Mouse (Mus musculus) testis, adult 2 months (tissue): ENCODE results near the gene Olfr434. TPM values are rescaled to one million over a fixed set of nuclear protein-coding genes. Genes with fewer than 3 reads are reported as not detected.
"Not testable (repeated sequence)": the region's sequence is repeated elsewhere in the genome, so short reads cannot be mapped to it uniquely, and the experiment has no call there.

ENCODE experiments used
- H3K27ac ChIP-seq: fragments of 200-500 bp; 2 replicates; pipeline ENCODE4 v1.5.1; 2012; ENCODE audit warnings: low read depth, low read length; ENCODE audit not compliant: control insufficient read depth, insufficient read depth
- H3K27me3 ChIP-seq: fragments of 200-500 bp; 2 replicates; pipeline ENCODE4 v1.6.1; 2012; ENCODE audit warnings: mild to moderate bottlenecking, low read length, moderate library complexity; ENCODE audit not compliant: control insufficient read depth, insufficient read depth
- H3K36me3 ChIP-seq: fragments of 200-500 bp; 2 replicates; pipeline ENCODE4 v1.6.1; 2012; ENCODE audit warnings: mild to moderate bottlenecking, low read length; ENCODE audit not compliant: control insufficient read depth, insufficient read depth
- H3K4me1 ChIP-seq: fragments of 200-500 bp; 2 replicates; pipeline ENCODE4 v1.6.1; 2012; ENCODE audit warnings: low read length; ENCODE audit not compliant: control insufficient read depth, insufficient read depth
- H3K4me3 ChIP-seq: fragments of 200-500 bp; 2 replicates; pipeline ENCODE4 v1.5.1; 2012; ENCODE audit warnings: low read depth, mild to moderate bottlenecking, low read length, moderate library complexity, mixed read lengths; ENCODE audit not compliant: control insufficient read depth
- CTCF ChIP-seq: fragments of 200-500 bp; IDR thresholded peaks from 2 replicates; pipeline ENCODE4 v1.5.1; 2012; ENCODE audit warnings: low read depth, mild to moderate bottlenecking, inconsistent platforms, low read length, moderate library complexity; ENCODE audit not compliant: control insufficient read depth, insufficient read depth, insufficient replicate concordance
- POLR2A ChIP-seq: fragments of 200-500 bp; IDR thresholded peaks from 2 replicates; pipeline ENCODE4 v1.6.1; 2012; ENCODE audit warnings: low read depth, mild to moderate bottlenecking, inconsistent platforms, low read length, moderate library complexity; ENCODE audit not compliant: control insufficient read depth
- polyA plus RNA-seq: library from polyadenylated mRNA; depleted of rRNA; stranded (reverse); fragments of >200 nt; gene quantifications from 2 replicates; pipeline ENCODE4 v1.2.3, GENCODE M21; 2012

The Olfr434 gene
- polyA plus RNA-seq, 1 experiment = not detected

GRCm38 (mm10) chr6:43202786-43203185, 10.0 kb upstream of the Olfr434 start:
- Histone ChIP-seq H3K4me1 (no peaks in the 10 kb centered on the region), H3K27ac (no peak overlapping the region), H3K27me3 (no peaks in the 10 kb centered on the region), H3K4me3 (no peak overlapping the region), H3K36me3 (no peaks in the 10 kb centered on the region)
- TF ChIP-seq POLR2A = no peak
- no peak for TF ChIP-seq CTCF

- TF ChIP-seq CTCF (no peak), POLR2A (no peak)
- H3K36me3 ChIP-seq = no peaks in the 10 kb centered on the region
- no peak overlapping the region for H3K4me3 ChIP-seq
Measured at GRCm38 (mm10) chr6:43205355-43205754, 7.5 kb upstream of the Olfr434 start.

GRCm38 (mm10) chr6:43231255-43231654, 18.4 kb downstream of the Olfr434 start, which contains the start of gene Olfr47:
TSS of gene Olfr47 (plus strand) at chr6:43231529.
- not testable (repeated sequence) for H3K27me3 ChIP-seq, H3K4me1 ChIP-seq, H3K4me3 ChIP-seq, H3K36me3 ChIP-seq, H3K27ac ChIP-seq

More at GRCm38 (mm10) chr6:43205355-43205754, 7.5 kb upstream of the Olfr434 start:
- H3K27ac ChIP-seq = no peak overlapping the region
- no peaks in the 10 kb centered on the region for H3K4me1 ChIP-seq
- no peaks in the 10 kb centered on the region for H3K27me3 ChIP-seq

DNA sequence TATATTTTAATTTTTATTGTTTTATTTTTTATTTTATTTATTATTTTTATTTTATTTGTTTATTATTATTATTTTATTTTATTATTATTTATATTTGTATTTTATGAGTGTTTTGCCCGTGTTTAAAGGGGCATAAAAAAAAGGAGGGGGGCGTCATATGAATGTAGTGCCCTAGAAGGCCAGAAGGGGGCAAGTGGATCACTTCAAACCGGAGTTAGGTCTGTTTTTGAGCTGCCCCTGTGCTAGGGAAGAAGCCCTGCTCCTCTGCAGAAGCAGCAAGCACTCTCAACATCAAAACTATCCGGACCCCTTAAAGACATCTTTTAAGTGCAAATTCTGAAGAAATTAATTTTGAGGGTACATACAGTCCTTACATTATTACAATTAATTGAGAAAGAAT, 29.2 kb downstream of the Olfr434 start:
- TF ChIP-seq CTCF = peak; percentile 19; the same call in 1 of the 2 replicates
- TF ChIP-seq POLR2A = no peak
- H3K4me1 ChIP-seq = no peaks in the 10 kb centered on the region
- no peak overlapping the region for H3K4me3 ChIP-seq
- H3K36me3 ChIP-seq = no peaks in the 10 kb centered on the region
- no peaks in the 10 kb centered on the region for H3K27me3 ChIP-seq
- H3K27ac ChIP-seq = no peak overlapping the region

GRCm38 (mm10) chr6:43247396-43247795, 34.6 kb downstream of the Olfr434 start:
- H3K36me3 ChIP-seq = no peaks in the 10 kb centered on the region
- H3K27ac ChIP-seq = no peak overlapping the region
- H3K4me3 ChIP-seq = no peak overlapping the region
- H3K27me3 ChIP-seq = no peaks in the 10 kb centered on the region
- no peak for TF ChIP-seq POLR2A
- TF ChIP-seq CTCF = no peak
- no peaks in the 10 kb centered on the region for H3K4me1 ChIP-seq

DNA sequence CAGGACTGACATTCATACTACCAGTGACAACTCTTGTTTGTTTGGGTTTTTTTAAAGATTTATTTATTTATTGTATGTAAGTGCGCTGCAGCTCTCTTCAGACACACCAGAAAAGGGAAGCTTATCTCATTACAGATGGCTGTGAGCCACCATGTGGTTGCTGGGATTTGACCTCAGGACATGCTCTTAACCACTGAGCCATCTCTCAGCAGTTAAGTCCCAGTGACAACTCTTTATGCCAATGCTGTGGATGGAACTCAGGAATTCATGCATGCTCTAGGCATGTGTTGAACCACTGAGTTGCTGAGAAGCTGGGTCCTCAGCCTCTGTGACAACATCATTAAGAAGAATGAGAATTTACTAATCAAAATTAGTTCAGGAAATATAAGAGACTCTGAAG, 40.2 kb downstream of the Olfr434 start:
- no peaks in the 10 kb centered on the region for H3K27me3 ChIP-seq
- H3K4me1 ChIP-seq = no peaks in the 10 kb centered on the region
- TF ChIP-seq CTCF (no peak), POLR2A (no peak)
- H3K4me3 ChIP-seq = no peak overlapping the region
- no peak overlapping the region for H3K27ac ChIP-seq
- no peaks in the 10 kb centered on the region for H3K36me3 ChIP-seq

DNA sequence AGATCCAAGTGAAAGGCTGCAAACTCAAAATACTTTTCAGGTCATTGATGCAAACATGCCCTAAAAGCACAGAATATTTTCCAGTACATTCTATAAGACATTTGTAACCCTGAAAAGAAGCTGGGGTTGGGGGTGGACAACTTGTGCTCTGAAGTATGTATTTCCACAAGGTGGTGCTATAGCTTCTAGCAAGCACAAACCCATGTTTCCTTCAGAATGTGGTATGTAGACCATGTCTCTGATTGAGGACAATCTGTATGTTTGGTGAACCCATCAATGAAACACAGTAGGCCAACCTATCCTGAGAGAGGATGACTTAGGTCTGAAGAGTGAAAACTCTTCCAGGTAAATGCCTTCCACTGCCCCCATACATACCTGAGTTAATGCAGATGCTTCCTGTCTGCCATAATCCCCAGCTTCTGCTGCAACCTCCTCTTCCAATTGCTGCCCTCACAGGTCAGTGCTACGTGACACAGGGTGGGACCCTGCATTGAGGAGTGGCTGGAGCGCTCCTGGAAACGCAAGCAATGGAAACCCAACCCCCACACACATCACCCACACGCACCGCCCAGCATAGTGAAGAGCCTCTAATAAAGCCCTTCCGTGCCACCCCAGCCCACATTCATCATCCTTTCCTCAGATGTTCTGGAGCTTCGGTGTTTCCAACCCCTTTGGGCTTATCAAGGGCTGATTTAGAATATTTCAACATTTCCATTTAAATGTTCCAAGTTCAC, 41.5 kb downstream of the Olfr434 start:
- H3K4me3 ChIP-seq = no peak overlapping the region
- TF ChIP-seq CTCF = no peak
- no peak for TF ChIP-seq POLR2A
- no peaks in the 10 kb centered on the region for H3K4me1 ChIP-seq

More for the DNA sequence above, 41.5 kb downstream of the Olfr434 start:
- H3K27me3 ChIP-seq = no peaks in the 10 kb centered on the region
- no peaks in the 10 kb centered on the region for H3K36me3 ChIP-seq
- H3K27ac ChIP-seq = no peak overlapping the region
